Mouse (Mus musculus) cerebellum, postnatal 10 days (tissue): ENCODE measurements around the gene Scgb2b11.
"Not testable (repeated sequence)": the region's sequence is repeated elsewhere in the genome, so short reads cannot be mapped to it uniquely, and the experiment has no call there.

Source experiments
- DNase-seq, 2 experiments: peaks; one replicate each; pipeline ENCODE4 v3.0.0; 2021; ENCODE audit warnings: mixed read lengths in 2 of 2

The Scgb2b11 gene

GRCm38 (mm10) chr7:32211045-32211444 lies at the start of gene Scgb2b11:
TSS of gene Scgb2b11 (minus strand) at chr7:32211145.
- not testable (repeated sequence) for DNase-seq

GRCm38 (mm10) chr7:32222540-32222939 lies 11.6 kb upstream of the Scgb2b11 start, which contains the start of gene Scgb1b11:
TSS of gene Scgb1b11 (plus strand) at chr7:32222840.
- not testable (repeated sequence) for DNase-seq
